Mouse (Mus musculus) midbrain, embryonic 14.5 days (tissue): Measurements from ENCODE around the gene Col4a3bp. TPM values are rescaled to one million over a fixed set of nuclear protein-coding genes. Genes with fewer than 3 reads are reported as not detected.

ENCODE experiments used
- ATAC-seq: fragments of 200-750 bp; cut with Nextera tagmentation; 2 replicates; pipeline ENCODE4 v1.8.0; 2017; ENCODE audit warnings: moderate number of reproducible peaks, moderate library complexity; ENCODE audit not compliant: low FRiP score, low TSS enrichment
- DNase-seq: peaks from one replicate; pipeline ENCODE4 v3.0.0-alpha.2; 2015
- H3K27ac ChIP-seq: fragments of 300-500 bp; sonication (generic); replicated peaks from 2 replicates; pipeline ENCODE4 v1.5.1; 2014; ENCODE audit warnings: mild to moderate bottlenecking, low read depth, low read length, moderate library complexity
- H3K27me3 ChIP-seq: fragments of 300-500 bp; sonication (generic); 2 replicates; pipeline ENCODE4 v1.6.1; 2014; ENCODE audit warnings: low read length, control low read depth, mixed read lengths; ENCODE audit not compliant: control insufficient read depth, insufficient read depth
- H3K36me3 ChIP-seq: fragments of 300-500 bp; sonication (generic); 2 replicates; pipeline ENCODE4 v1.6.1; 2014; ENCODE audit warnings: low read length, control low read depth; ENCODE audit not compliant: control insufficient read depth, insufficient read depth
- H3K4me1 ChIP-seq: fragments of 300-500 bp; sonication (generic); 2 replicates; pipeline ENCODE4 v1.6.1; 2014; ENCODE audit warnings: mild to moderate bottlenecking, antibody characterized with exemption, low read length, control low read depth; ENCODE audit not compliant: control insufficient read depth, insufficient read depth
- H3K4me2 ChIP-seq: fragments of 300-500 bp; sonication (generic); 2 replicates; pipeline ENCODE4 v1.6.1; 2014; ENCODE audit warnings: mild to moderate bottlenecking, low read length, moderate library complexity
- H3K4me3 ChIP-seq: fragments of 300-500 bp; sonication (generic); replicated peaks from 2 replicates; pipeline ENCODE4 v1.5.1; 2014; ENCODE audit warnings: low read depth, low read length
- H3K9ac ChIP-seq: fragments of 300-500 bp; sonication (generic); replicated peaks from 2 replicates; pipeline ENCODE4 v1.6.1; 2014; ENCODE audit warnings: mild to moderate bottlenecking, low read length, moderate library complexity
- H3K9me3 ChIP-seq: fragments of 300-500 bp; sonication (generic); 2 replicates; pipeline ENCODE4 v1.6.1; 2016; ENCODE audit warnings: low read length, control low read depth, mixed read lengths; ENCODE audit not compliant: control insufficient read depth
- WGBS: fragments of 180-500 bp; shearing (Covaris S2); extraction: QIAGEN DNeasy Blood & Tissue Kit; methylation state at CpG from one replicate; pipeline ENCODE4 v1.1.7; 2014; 5-methylcytosine and 5-hydroxymethylcytosine counted together
- polyA plus RNA-seq: library from polyadenylated mRNA; unstranded; fragments of >200 nt; fragmentation: Nextera tagmentation; extraction: Ambion mirVana; gene quantifications from 2 replicates; pipeline ENCODE4 v1.2.1, GENCODE M21; 2014

The Col4a3bp gene
- polyA plus RNA-seq, 1 experiment from 2014 or later, result 9.1 TPM

- Histone ChIP-seq H3K27ac (no peak overlapping the region), H3K9me3 (no peaks in the 10 kb centered on the region), H3K4me1 (no peaks in the 10 kb centered on the region), H3K4me2 (no peak overlapping the region), H3K27me3 (no peaks in the 10 kb centered on the region), H3K9ac (no peak overlapping the region), H3K4me3 (no peak overlapping the region), H3K36me3 (no peaks in the 10 kb centered on the region)
- ATAC-seq, result no peak
- no peak for DNase-seq
- 84% methylated on average over 9 of the region's 9 CpGs for WGBS
Observed at GRCm38 (mm10) chr13:96680163-96681087, 138.0 kb downstream of the Col4a3bp start.

- Histone ChIP-seq H3K4me2 (no peak overlapping the region), H3K9ac (no peak overlapping the region), H3K27ac (no peak overlapping the region), H3K36me3 (no peaks in the 10 kb centered on the region), H3K4me3 (no peak overlapping the region), H3K27me3 (no peaks in the 10 kb centered on the region), H3K9me3 (no peaks in the 10 kb centered on the region), H3K4me1 (no peaks in the 10 kb centered on the region)
- no peak for DNase-seq
- no peak for ATAC-seq
Observed at GRCm38 (mm10) chr13:96681088-96681620, 138.7 kb downstream of the Col4a3bp start.

GRCm38 (mm10) chr13:96684779-96685178, 142.4 kb downstream of the Col4a3bp start:
- Histone ChIP-seq H3K27me3 (no peaks in the 10 kb centered on the region), H3K9ac (no peak overlapping the region), H3K9me3 (no peaks in the 10 kb centered on the region), H3K27ac (no peak overlapping the region), H3K4me3 (no peak overlapping the region), H3K4me1 (no peaks in the 10 kb centered on the region), H3K4me2 (no peak overlapping the region), H3K36me3 (no peaks in the 10 kb centered on the region)
- DNase-seq (no peak), ATAC-seq (no peak)
- 94% methylated on average over 5 of the region's 5 CpGs for WGBS

- DNase-seq, result no peak
- no peak for ATAC-seq
Observed at GRCm38 (mm10) chr13:96687261-96687660, 144.8 kb downstream of the Col4a3bp start.

More at GRCm38 (mm10) chr13:96687261-96687660, 144.8 kb downstream of the Col4a3bp start:
- H3K4me2 ChIP-seq, result no peak overlapping the region
- no peaks in the 10 kb centered on the region for H3K9me3 ChIP-seq
- H3K4me3 ChIP-seq, result no peak overlapping the region
- H3K36me3 ChIP-seq, result no peaks in the 10 kb centered on the region
- H3K27ac ChIP-seq, result no peak overlapping the region
- H3K27me3 ChIP-seq, result no peaks in the 10 kb centered on the region
- no peaks in the 10 kb centered on the region for H3K4me1 ChIP-seq
- H3K9ac ChIP-seq, result no peak overlapping the region
- WGBS, result 92% methylated on average over 9 of the region's 9 CpGs

Other genes starting within 250 kb of the Col4a3bp start
- 20.0 and 25.4 TPM in 2 replicates for gene Poc5, start 154.3 kb upstream of the Col4a3bp start, polyA plus RNA-seq
- gene Ankdd1b, start 71.4 kb upstream of the Col4a3bp start, polyA plus RNA-seq, result not detected in 2 replicates
- not detected in 2 replicates for gene Gm17622, start 51.9 kb upstream of the Col4a3bp start, polyA plus RNA-seq
- gene Polk, start within 50 bp of the Col4a3bp start, polyA plus RNA-seq, result 4.3 and 6.7 TPM in 2 replicates
- 172 and 226 TPM in 2 replicates for gene Hmgcr, start 128.3 kb downstream of the Col4a3bp start, polyA plus RNA-seq
- gene Ankrd31, start 205.7 kb downstream of the Col4a3bp start, polyA plus RNA-seq, result 0.07 and 0.08 TPM in 2 replicates